In genomic region chr12:83271215-83271614, GRCm38 (mm10) we compare ENCODE assay signal across 15 mouse cellular contexts.
A peak's percentile ranks its signal among the peaks of the same experiment; 100 is the strongest.
DNase-seq lines count a peak whose midpoint lies in the region; TF ChIP-seq lines count a peak whose summit lies in the region.
"Had no signal": no experiment of that assay in that cellular context is flagged by ENCODE, and none has a peak within 500 bp of the region (broad histone marks: within the 10 kb centered on the region; RNA-seq: fewer than 3 reads in every experiment).

No protein-coding gene starts in this region.

- TF ChIP-seq CTCF in kidney, adult 2 months (conservative IDR thresholded peaks at IDR 0.05; ENCODE audit: insufficient read depth, insufficient read length, low read depth, low read length) = no peak

- WGBS in kidney, adult 2 months = 83% methylated on average over 3 of the region's 3 CpGs

- no peaks in the 10 kb centered on the region; the same call in 1 of the 2 replicates for H3K4me1 ChIP-seq in kidney, adult 2 months (ENCODE audit: control insufficient read depth, insufficient read depth, low read length)

- no peaks in the 10 kb centered on the region for H3K27me3 ChIP-seq in kidney, adult 2 months (replicated peaks; ENCODE audit: control insufficient read depth, insufficient read depth, low read length)
- H3K27me3 ChIP-seq: forebrain, embryonic 13.5 days; heart, embryonic 12.5 days; hindbrain, embryonic 15.5 days; kidney, embryonic 15.5 days had no signal

- peak; percentile 8 for DNase-seq in adrenal gland, adult 8-10 months
- no peak for DNase-seq in adrenal gland, postnatal 36 days
- peak; percentile 25 to 29 for DNase-seq in gastrocnemius, adult 8-10 months (ENCODE audit: low spot score in 2 of 2)
- no peak for DNase-seq in gastrocnemius, postnatal 10 days
- peak; percentile 33 for DNase-seq in kidney, adult 2 months
- DNase-seq in kidney, adult 18-20 months = no peak
- peak; percentile 77 for DNase-seq in skeletal muscle tissue, adult 2 months (ENCODE audit: low read depth, low spot score)
- DNase-seq: cerebellum, adult 2 months; cerebellum, postnatal 10 days; forebrain, postnatal 0 days had no signal

- no peaks in the 10 kb centered on the region; the same call in 1 of the 2 replicates for H3K36me3 ChIP-seq in kidney, adult 2 months (ENCODE audit: control insufficient read depth, insufficient read depth, low read length)
- H3K36me3 ChIP-seq: embryonic facial prominence, embryonic 10.5 days; hindbrain, embryonic 15.5 days; kidney, embryonic 15.5 days had no signal

- H3K27ac ChIP-seq in kidney, adult 2 months (ENCODE audit: insufficient read depth, low read depth, low read length) = no peak overlapping the region
- H3K27ac ChIP-seq: embryonic facial prominence, embryonic 10.5 days; forebrain, embryonic 13.5 days; hindbrain, embryonic 15.5 days; kidney, embryonic 15.5 days had no signal

- no peak for TF ChIP-seq POLR2A in kidney, adult 2 months (IDR thresholded peaks at IDR 0.05; ENCODE audit: low read depth, low read length)

- no peak overlapping the region for H3K4me3 ChIP-seq in kidney, adult 2 months (ENCODE audit: insufficient read depth, low read depth, low read length)
- H3K4me3 ChIP-seq: embryonic facial prominence, embryonic 10.5 days; forebrain, embryonic 13.5 days; heart, embryonic 12.5 days; hindbrain, embryonic 15.5 days; kidney, embryonic 15.5 days had no signal

Comparison
In these comparisons a context has a peak if more than half of its experiments do, and no peak if none do; other contexts are left out.
1. DNase-seq: peak in adrenal gland, adult 8-10 months (single experiment), gastrocnemius, adult 8-10 months (2 of 2), kidney, adult 2 months (single experiment) and skeletal muscle tissue, adult 2 months (single experiment); none in adrenal gland, postnatal 36 days (0 of 2), gastrocnemius, postnatal 10 days (single experiment) and kidney, adult 18-20 months (single experiment).